Mouse (Mus musculus): ENCODE measurements around the gene Cand2. TPM values are rescaled to one million over a fixed set of nuclear protein-coding genes. Genes with fewer than 3 reads are reported as not detected.

Gene Cand2
- polyA plus RNA-seq, 1 experiment from 2014 or later = 49.8 TPM

- H3K27ac ChIP-seq (ENCODE audit: low read depth, low read length) = no peak overlapping the region
- ATAC-seq (replicated peaks; ENCODE audit: low FRiP score) (no peak), DNase-seq (ENCODE audit: low spot score) (no peak)
- no peaks in the 10 kb centered on the region for H3K27me3 ChIP-seq (ENCODE audit: control insufficient read depth, insufficient read depth, low read length)
- WGBS = 86% methylated on average over 4 of the region's 4 CpGs
- peaks cover 6% of the 10 kb centered on the region; the same call in 1 of the 2 replicates for H3K4me1 ChIP-seq (replicated peaks; ENCODE audit: control insufficient read depth, insufficient read depth, low read length)
- no peaks in the 10 kb centered on the region for H3K9me3 ChIP-seq (ENCODE audit: control insufficient read depth, low read length)
- H3K4me2 ChIP-seq (ENCODE audit: low read depth, low read length, severe bottlenecking) = no peak overlapping the region
- H3K9ac ChIP-seq (ENCODE audit: low read length) = no peak overlapping the region
- H3K4me3 ChIP-seq (ENCODE audit: low read depth, low read length) = no peak overlapping the region
- no peaks in the 10 kb centered on the region for H3K36me3 ChIP-seq (ENCODE audit: control insufficient read depth, insufficient read depth, low read length)
Observed at GRCm38 (mm10) chr6:115768207-115768606, 6.1 kb upstream of the Cand2 start.

- no peak overlapping the region for H3K9ac ChIP-seq (ENCODE audit: low read length)
- H3K4me2 ChIP-seq (ENCODE audit: low read depth, low read length, severe bottlenecking) = no peak overlapping the region
- no peaks in the 10 kb centered on the region for H3K27me3 ChIP-seq (ENCODE audit: control insufficient read depth, insufficient read depth, low read length)
- H3K36me3 ChIP-seq (ENCODE audit: control insufficient read depth, insufficient read depth, low read length) = no peaks in the 10 kb centered on the region
- no peaks in the 10 kb centered on the region for H3K9me3 ChIP-seq (ENCODE audit: control insufficient read depth, low read length)
- ATAC-seq (replicated peaks; ENCODE audit: low FRiP score) = no peak
- DNase-seq (ENCODE audit: low spot score) = no peak
- H3K4me3 ChIP-seq (ENCODE audit: low read depth, low read length) = no peak overlapping the region
- H3K27ac ChIP-seq (ENCODE audit: low read depth, low read length) = no peak overlapping the region
- WGBS = 85% methylated on average over 19 of the region's 20 CpGs
- H3K4me1 ChIP-seq (replicated peaks; ENCODE audit: control insufficient read depth, insufficient read depth, low read length) = no peaks in the 10 kb centered on the region
Observed at GRCm38 (mm10) chr6:115770059-115770670, 4.2 kb upstream of the Cand2 start.

GRCm38 (mm10) chr6:115770852-115771251 lies 3.5 kb upstream of the Cand2 start:
- DNase-seq (ENCODE audit: low spot score) (no peak), ATAC-seq (replicated peaks; ENCODE audit: low FRiP score) (no peak)
- Histone ChIP-seq H3K9ac (ENCODE audit: low read length) (no peak overlapping the region), H3K27me3 (ENCODE audit: control insufficient read depth, insufficient read depth, low read length) (no peaks in the 10 kb centered on the region), H3K4me2 (ENCODE audit: low read depth, low read length, severe bottlenecking) (no peak overlapping the region), H3K27ac (ENCODE audit: low read depth, low read length) (no peak overlapping the region), H3K4me3 (ENCODE audit: low read depth, low read length) (no peak overlapping the region), H3K36me3 (ENCODE audit: control insufficient read depth, insufficient read depth, low read length) (no peaks in the 10 kb centered on the region), H3K4me1 (replicated peaks; ENCODE audit: control insufficient read depth, insufficient read depth, low read length) (0 out of 2 replicates have a peak, but pooled peaks cover 4% of the 10 kb centered on the region), H3K9me3 (ENCODE audit: control insufficient read depth, low read length) (no peaks in the 10 kb centered on the region)
- 81% methylated on average over 4 of the region's 4 CpGs for WGBS

GRCm38 (mm10) chr6:115772201-115772600 lies 2.1 kb upstream of the Cand2 start:
- Histone ChIP-seq H3K4me3 (ENCODE audit: low read depth, low read length) (no peak overlapping the region), H3K9ac (ENCODE audit: low read length) (no peak overlapping the region)
- ATAC-seq (replicated peaks; ENCODE audit: low FRiP score) = no peak

GRCm38 (mm10) chr6:115772604-115773003 lies 1.7 kb upstream of the Cand2 start:
- H3K9ac ChIP-seq (ENCODE audit: low read length) = no peak overlapping the region
- 93% methylated on average over 1 of the region's 1 CpGs for WGBS
- no peaks in the 10 kb centered on the region for H3K36me3 ChIP-seq (ENCODE audit: control insufficient read depth, insufficient read depth, low read length)
- H3K4me2 ChIP-seq (ENCODE audit: low read depth, low read length, severe bottlenecking) = no peak overlapping the region
- H3K27ac ChIP-seq (ENCODE audit: low read depth, low read length) = no peak overlapping the region
- no peaks in the 10 kb centered on the region for H3K27me3 ChIP-seq (ENCODE audit: control insufficient read depth, insufficient read depth, low read length)
- H3K4me1 ChIP-seq (replicated peaks; ENCODE audit: control insufficient read depth, insufficient read depth, low read length) = peaks cover 4% of the 10 kb centered on the region; the same call in 1 of the 2 replicates
- H3K4me3 ChIP-seq (ENCODE audit: low read depth, low read length) = no peak overlapping the region
- no peak for DNase-seq (ENCODE audit: low spot score)
- no peaks in the 10 kb centered on the region for H3K9me3 ChIP-seq (ENCODE audit: control insufficient read depth, low read length)
- ATAC-seq (replicated peaks; ENCODE audit: low FRiP score) = no peak

More at GRCm38 (mm10) chr6:115772201-115772600, 2.1 kb upstream of the Cand2 start:
- Histone ChIP-seq H3K36me3 (ENCODE audit: control insufficient read depth, insufficient read depth, low read length) (no peaks in the 10 kb centered on the region), H3K9me3 (ENCODE audit: control insufficient read depth, low read length) (no peaks in the 10 kb centered on the region), H3K4me1 (replicated peaks; ENCODE audit: control insufficient read depth, insufficient read depth, low read length) (peaks cover 4% of the 10 kb centered on the region; the same call in 1 of the 2 replicates), H3K4me2 (ENCODE audit: low read depth, low read length, severe bottlenecking) (no peak overlapping the region), H3K27me3 (ENCODE audit: control insufficient read depth, insufficient read depth, low read length) (no peaks in the 10 kb centered on the region), H3K27ac (ENCODE audit: low read depth, low read length) (no peak overlapping the region)
- no peak for DNase-seq (ENCODE audit: low spot score)
- WGBS = 83% methylated on average over 6 of the region's 6 CpGs

- peak overlapping the region; percentile 57; the same call in 1 of the 2 replicates for H3K27ac ChIP-seq (ENCODE audit: low read depth, low read length)
Observed at GRCm38 (mm10) chr6:115773966-115774413, 348 bp upstream of the Cand2 start.

GRCm38 (mm10) chr6:115775838-115776237 lies 1.5 kb downstream of the Cand2 start:
- H3K27me3 ChIP-seq (ENCODE audit: control insufficient read depth, insufficient read depth, low read length) = no peaks in the 10 kb centered on the region
- H3K9ac ChIP-seq (ENCODE audit: low read length) = peak overlapping the region; percentile 91
- peak overlapping the region; percentile 84 for H3K4me2 ChIP-seq (ENCODE audit: low read depth, low read length, severe bottlenecking)
- WGBS = 61% methylated on average over 3 of the region's 3 CpGs
- H3K4me1 ChIP-seq (replicated peaks; ENCODE audit: control insufficient read depth, insufficient read depth, low read length) = peaks cover 4% of the 10 kb centered on the region; the same call in 1 of the 2 replicates
- DNase-seq (ENCODE audit: low spot score) (no peak), ATAC-seq (replicated peaks; ENCODE audit: low FRiP score) (no peak)
- H3K4me3 ChIP-seq (ENCODE audit: low read depth, low read length) = peak overlapping the region; percentile 78
- H3K9me3 ChIP-seq (ENCODE audit: control insufficient read depth, low read length) = no peaks in the 10 kb centered on the region
- no peak overlapping the region for H3K27ac ChIP-seq (ENCODE audit: low read depth, low read length)
- H3K36me3 ChIP-seq (ENCODE audit: control insufficient read depth, insufficient read depth, low read length) = no peaks in the 10 kb centered on the region; the same call in 1 of the 2 replicates

More at GRCm38 (mm10) chr6:115773966-115774413, 348 bp upstream of the Cand2 start:
- ATAC-seq (replicated peaks; ENCODE audit: low FRiP score) (peak; percentile 85), DNase-seq (ENCODE audit: low spot score) (peak; percentile 84)
- under 1% methylated on average over 14 of the region's 14 CpGs for WGBS
- Histone ChIP-seq H3K9ac (ENCODE audit: low read length) (peak overlapping the region; percentile 49; the same call in 1 of the 2 replicates), H3K27me3 (ENCODE audit: control insufficient read depth, insufficient read depth, low read length) (no peaks in the 10 kb centered on the region), H3K4me1 (replicated peaks; ENCODE audit: control insufficient read depth, insufficient read depth, low read length) (peaks cover 4% of the 10 kb centered on the region; the same call in 1 of the 2 replicates), H3K9me3 (ENCODE audit: control insufficient read depth, low read length) (no peaks in the 10 kb centered on the region), H3K4me2 (ENCODE audit: low read depth, low read length, severe bottlenecking) (peak overlapping the region; percentile 62), H3K36me3 (ENCODE audit: control insufficient read depth, insufficient read depth, low read length) (no peaks in the 10 kb centered on the region; the same call in 1 of the 2 replicates), H3K4me3 (ENCODE audit: low read depth, low read length) (peak overlapping the region; percentile 78)

GRCm38 (mm10) chr6:115776363-115776762 lies 2.0 kb downstream of the Cand2 start:
- peak overlapping the region; percentile 78 for H3K4me3 ChIP-seq (ENCODE audit: low read depth, low read length)
- no peaks in the 10 kb centered on the region for H3K27me3 ChIP-seq (ENCODE audit: control insufficient read depth, insufficient read depth, low read length)
- H3K27ac ChIP-seq (ENCODE audit: low read depth, low read length) = no peak overlapping the region
- DNase-seq (ENCODE audit: low spot score) (no peak), ATAC-seq (replicated peaks; ENCODE audit: low FRiP score) (no peak)
- WGBS = 87% methylated on average over 9 of the region's 9 CpGs
- peak overlapping the region; percentile 84 for H3K4me2 ChIP-seq (ENCODE audit: low read depth, low read length, severe bottlenecking)
- H3K4me1 ChIP-seq (replicated peaks; ENCODE audit: control insufficient read depth, insufficient read depth, low read length) = peaks cover 4% of the 10 kb centered on the region; the same call in 1 of the 2 replicates
- H3K9ac ChIP-seq (ENCODE audit: low read length) = no peak overlapping the region; the same call in 1 of the 2 replicates
- no peaks in the 10 kb centered on the region; the same call in 1 of the 2 replicates for H3K36me3 ChIP-seq (ENCODE audit: control insufficient read depth, insufficient read depth, low read length)
- no peaks in the 10 kb centered on the region for H3K9me3 ChIP-seq (ENCODE audit: control insufficient read depth, low read length)
